Mouse (Mus musculus): ENCODE measurements around the gene Rsrc2. TPM values are rescaled to one million over a fixed set of nuclear protein-coding genes. Genes with fewer than 3 reads are reported as not detected.
"Not testable (repeated sequence)": the region's sequence is repeated elsewhere in the genome, so short reads cannot be mapped to it uniquely, and the experiment has no call there.

The Rsrc2 gene
- 117 and 123 TPM in 2 replicates for polyA plus RNA-seq (2015; fragmentation: Nextera tagmentation; extraction: Ambion mirVana)

DNA sequence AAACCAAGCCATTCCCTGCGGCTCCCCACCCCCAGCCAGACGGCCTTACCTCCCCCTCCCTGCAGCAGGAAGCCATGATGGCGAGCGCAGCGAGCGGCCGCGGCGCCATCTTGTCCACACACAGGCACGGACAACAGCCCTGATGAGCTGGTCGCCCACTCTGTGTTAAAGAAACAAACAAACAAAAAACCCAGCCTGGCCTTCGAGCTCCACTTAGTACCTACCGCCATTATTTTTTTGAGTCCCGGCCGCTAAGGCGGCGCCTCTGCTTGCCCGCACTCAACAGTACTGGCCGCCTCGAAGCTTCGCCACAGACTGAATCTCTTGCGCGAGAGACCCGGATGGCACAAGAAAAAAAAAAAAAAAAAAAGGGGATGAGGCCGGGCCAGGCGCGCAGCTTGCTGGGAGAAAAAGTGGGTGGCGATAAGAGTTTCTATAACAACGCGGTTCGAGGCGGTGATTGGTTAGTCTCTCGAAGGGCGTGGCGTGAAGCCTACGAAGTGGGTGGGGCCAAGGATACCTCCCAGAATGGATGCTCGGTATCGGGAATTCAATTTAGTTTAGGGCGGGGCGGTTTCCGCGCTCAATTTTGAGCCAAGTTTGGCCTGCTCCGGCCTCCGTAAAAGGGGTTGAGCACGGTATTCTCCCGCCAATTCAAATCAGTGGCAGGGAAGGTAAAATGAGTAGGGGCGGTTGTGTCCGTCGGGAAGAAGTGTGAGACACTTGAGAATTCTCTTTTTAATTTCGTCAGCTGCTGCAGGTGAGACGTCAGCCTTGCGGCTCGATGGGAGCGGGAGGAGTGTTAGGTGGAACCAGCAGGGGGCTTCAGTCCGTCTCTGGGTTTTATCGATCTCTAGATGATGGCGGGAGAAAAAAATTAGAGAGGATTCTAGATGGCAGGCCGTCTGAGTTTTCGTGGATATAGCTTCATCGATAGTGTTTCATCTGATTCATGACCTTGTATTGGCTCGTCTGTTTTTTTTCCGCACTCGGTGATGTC lies at the start of gene Rsrc2, which contains the start of gene Kntc1:
TSS of gene Rsrc2 (minus strand) at position 350 of the 1,000 bp plus-strand sequence.
TSS of gene Kntc1 (plus strand) at position 652 of the 1,000 bp plus-strand sequence.
- no peaks in the 10 kb centered on the region for H3K9me3 ChIP-seq (replicated peaks)
- H3K4me3 ChIP-seq (replicated peaks): peak within 1 kb of the TSS; percentile 73
- H3K9ac ChIP-seq (replicated peaks): peak within 1 kb of the TSS; percentile 79
- H3K27me3 ChIP-seq (replicated peaks): no peaks in the 10 kb centered on the region
- WGBS: under 1% methylated on average over 63 of the region's 63 CpGs
- H3K4me1 ChIP-seq: peaks cover 35% of the 10 kb centered on the region
- ATAC-seq (ENCODE audit: low FRiP score): peak; percentile 99
- H3K4me2 ChIP-seq: peak within 1 kb of the TSS; percentile 79
- H3K36me3 ChIP-seq: peaks cover 4% of the 10 kb centered on the region
- H3K27ac ChIP-seq (replicated peaks): peak within 1 kb of the TSS; percentile 99

DNA sequence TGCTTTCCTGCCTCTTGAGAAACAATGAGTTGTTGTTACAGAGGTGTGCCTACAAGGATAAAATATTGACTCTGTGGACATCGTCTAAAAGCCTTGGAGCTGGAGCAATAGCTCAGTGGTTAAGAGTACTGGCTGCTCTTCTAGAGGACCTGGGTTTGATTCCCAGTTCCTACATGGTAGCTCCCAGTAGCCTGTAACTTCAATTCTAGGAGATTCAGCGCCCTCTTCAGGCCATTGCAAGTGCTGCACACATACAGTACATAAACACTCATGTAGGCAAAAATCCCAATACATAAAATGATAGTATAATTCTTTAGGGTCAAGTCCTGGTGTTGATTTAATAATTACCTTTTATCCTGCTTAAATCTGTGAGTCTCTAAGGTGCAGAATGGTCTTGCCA lies 43.9 kb upstream of the Rsrc2 start:
- Histone ChIP-seq H3K27ac (replicated peaks) (no peak overlapping the region), H3K4me3 (replicated peaks) (no peak overlapping the region), H3K9me3 (replicated peaks) (no peaks in the 10 kb centered on the region), H3K4me1 (no peaks in the 10 kb centered on the region), H3K36me3 (no peaks in the 10 kb centered on the region), H3K4me2 (no peak overlapping the region), H3K9ac (replicated peaks) (no peak overlapping the region), H3K27me3 (replicated peaks) (no peaks in the 10 kb centered on the region)
- no peak for ATAC-seq (ENCODE audit: low FRiP score)
- WGBS: 89% methylated on average over 2 of the region's 2 CpGs

DNA sequence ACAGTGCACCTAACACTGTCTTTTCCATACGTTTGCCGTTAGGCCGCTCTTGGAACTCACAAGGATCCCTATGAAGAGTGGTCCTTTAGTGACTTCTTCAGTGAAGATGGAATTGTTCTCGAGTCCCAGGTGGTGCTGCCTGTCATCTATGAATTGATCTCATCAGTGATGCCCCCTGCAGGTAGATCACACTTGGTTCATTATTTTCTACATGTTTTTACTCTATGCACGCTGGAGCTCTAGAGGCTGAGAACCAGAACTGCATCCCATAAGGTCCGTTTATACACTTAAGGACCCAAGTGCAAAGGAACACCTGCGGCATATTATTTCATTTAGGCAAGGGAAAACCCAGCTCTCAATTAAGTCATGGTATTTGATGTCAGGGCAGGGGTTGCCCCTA lies 39.8 kb upstream of the Rsrc2 start:
- Histone ChIP-seq H3K36me3 (no peaks in the 10 kb centered on the region), H3K4me1 (no peaks in the 10 kb centered on the region), H3K9ac (replicated peaks) (no peak overlapping the region), H3K4me2 (no peak overlapping the region), H3K27ac (replicated peaks) (no peak overlapping the region), H3K4me3 (replicated peaks) (no peak overlapping the region), H3K9me3 (replicated peaks) (no peaks in the 10 kb centered on the region), H3K27me3 (replicated peaks) (no peaks in the 10 kb centered on the region)
- WGBS: 94% methylated on average over 7 of the region's 7 CpGs
- ATAC-seq (ENCODE audit: low FRiP score): no peak

DNA sequence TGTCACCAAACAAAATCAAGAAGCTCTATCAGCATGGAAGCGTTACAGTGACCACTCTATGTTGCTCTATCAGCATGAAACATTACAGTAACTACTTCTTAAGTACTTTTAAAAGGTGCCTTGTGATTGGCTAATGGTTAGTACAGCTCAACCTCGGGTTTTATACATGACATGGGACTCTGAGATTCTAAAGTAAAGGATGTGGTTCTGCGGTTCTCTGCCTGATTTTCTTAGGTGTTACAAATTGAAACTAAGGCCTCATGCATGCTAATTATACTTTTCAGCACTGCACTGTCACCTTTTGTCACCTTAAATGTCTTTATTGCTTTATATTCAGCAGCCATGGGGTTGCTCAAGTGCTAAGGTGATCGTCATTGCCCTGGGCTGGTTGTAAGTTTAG lies 32.6 kb upstream of the Rsrc2 start:
- H3K4me1 ChIP-seq: no peaks in the 10 kb centered on the region
- H3K4me3 ChIP-seq (replicated peaks): no peak overlapping the region
- no peak for ATAC-seq (ENCODE audit: low FRiP score)
- WGBS: 85% methylated on average over 4 of the region's 4 CpGs
- H3K9me3 ChIP-seq (replicated peaks): no peaks in the 10 kb centered on the region
- no peaks in the 10 kb centered on the region for H3K27me3 ChIP-seq (replicated peaks)
- H3K9ac ChIP-seq (replicated peaks): no peak overlapping the region
- H3K4me2 ChIP-seq: no peak overlapping the region
- no peak overlapping the region for H3K27ac ChIP-seq (replicated peaks)
- no peaks in the 10 kb centered on the region for H3K36me3 ChIP-seq

- Histone ChIP-seq H3K27ac (replicated peaks) (no peak overlapping the region), H3K4me1 (no peaks in the 10 kb centered on the region), H3K4me3 (replicated peaks) (no peak overlapping the region), H3K4me2 (no peak overlapping the region), H3K27me3 (replicated peaks) (no peaks in the 10 kb centered on the region), H3K9ac (replicated peaks) (no peak overlapping the region), H3K9me3 (replicated peaks) (no peaks in the 10 kb centered on the region), H3K36me3 (no peaks in the 10 kb centered on the region)
- ATAC-seq (ENCODE audit: low FRiP score): no peak
- WGBS: 93% methylated on average over 8 of the region's 8 CpGs
Measured at GRCm38 (mm10) chr5:123780716-123781115, 31.5 kb upstream of the Rsrc2 start.

GRCm38 (mm10) chr5:123773441-123773840 lies 24.2 kb upstream of the Rsrc2 start:
- 98% methylated on average over 9 of the region's 9 CpGs for WGBS
- no peak overlapping the region for H3K4me2 ChIP-seq
- H3K36me3 ChIP-seq: no peaks in the 10 kb centered on the region
- H3K27me3 ChIP-seq (replicated peaks): no peaks in the 10 kb centered on the region
- H3K9me3 ChIP-seq (replicated peaks): no peaks in the 10 kb centered on the region
- H3K4me1 ChIP-seq: no peaks in the 10 kb centered on the region
- ATAC-seq (ENCODE audit: low FRiP score): no peak
- no peak overlapping the region for H3K4me3 ChIP-seq (replicated peaks)
- H3K9ac ChIP-seq (replicated peaks): no peak overlapping the region
- no peak overlapping the region for H3K27ac ChIP-seq (replicated peaks)

DNA sequence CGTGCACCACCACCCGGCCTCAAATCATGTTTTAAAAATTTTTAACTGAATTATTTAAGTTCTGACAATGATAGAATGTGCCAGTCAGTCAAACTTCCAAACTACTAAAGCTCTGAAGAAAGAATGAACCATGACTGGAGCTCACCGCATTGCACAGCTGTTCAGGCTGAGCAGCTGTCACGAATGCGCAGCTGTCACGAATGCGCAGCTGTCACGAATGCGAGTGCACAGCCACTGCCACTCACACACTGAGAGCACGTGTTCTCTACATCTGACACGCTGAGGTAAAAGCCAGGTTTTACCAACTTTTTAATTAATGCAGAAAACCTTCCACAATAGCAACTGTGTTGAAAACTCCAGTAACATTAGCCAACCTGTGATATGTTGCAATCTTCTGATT lies 17.2 kb upstream of the Rsrc2 start:
- ATAC-seq (ENCODE audit: low FRiP score); H3K27ac ChIP-seq (replicated peaks); H3K4me3 ChIP-seq (replicated peaks); H3K4me2 ChIP-seq; H3K9ac ChIP-seq (replicated peaks); H3K9me3 ChIP-seq (replicated peaks); H3K36me3 ChIP-seq; H3K4me1 ChIP-seq; H3K27me3 ChIP-seq (replicated peaks): not testable (repeated sequence)
- whole genome bisulfite sequencing: 95% methylated on average over 11 of the region's 11 CpGs

GRCm38 (mm10) chr5:123765506-123765905 lies 16.3 kb upstream of the Rsrc2 start:
- Histone ChIP-seq H3K27me3 (replicated peaks) (no peaks in the 10 kb centered on the region), H3K36me3 (no peaks in the 10 kb centered on the region)
- WGBS: 95% methylated on average over 11 of the region's 11 CpGs

DNA sequence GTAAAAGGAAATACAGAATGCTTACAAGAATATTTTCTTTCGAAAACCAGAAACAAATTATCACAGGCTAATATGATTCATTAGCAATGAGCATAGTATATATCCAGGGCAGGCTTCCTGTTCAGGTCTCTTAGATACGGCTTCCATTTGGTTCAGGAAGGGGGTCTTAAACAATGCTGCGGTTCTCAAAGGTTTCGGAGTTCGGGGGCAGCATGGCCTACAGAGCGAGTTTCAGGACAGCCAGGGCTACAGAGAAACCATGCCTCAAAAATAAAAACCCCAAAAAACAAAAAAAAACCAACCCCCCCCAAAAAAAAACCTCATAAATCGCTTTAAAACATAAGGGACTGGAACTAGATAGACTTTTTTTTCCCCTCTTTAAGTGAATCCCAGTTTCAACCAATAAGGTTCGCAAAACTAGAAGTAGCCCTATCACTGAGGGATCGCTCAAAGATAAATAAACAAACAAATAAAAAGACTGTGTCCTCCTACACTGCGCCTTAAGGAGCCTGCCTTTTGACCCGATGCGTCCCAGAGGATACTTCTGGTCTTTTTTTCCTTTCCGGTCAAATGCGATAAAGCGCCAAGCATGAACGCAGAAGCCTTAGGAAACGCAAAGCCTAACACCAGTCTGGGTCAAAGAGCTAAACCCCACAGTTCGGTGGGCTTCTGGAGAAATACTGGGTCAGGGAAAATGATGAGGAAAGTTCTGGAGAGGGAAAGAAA lies 712 bp downstream of the Rsrc2 start:
- H3K9me3 ChIP-seq (replicated peaks): no peaks in the 10 kb centered on the region
- peak overlapping the region; percentile 77 for H3K4me2 ChIP-seq
- 0 out of 2 replicates have a peak, but pooled peaks have one; percentile 2 for ATAC-seq (ENCODE audit: low FRiP score)
- H3K36me3 ChIP-seq: peaks cover 13% of the 10 kb centered on the region
- H3K4me1 ChIP-seq: peaks cover 35% of the 10 kb centered on the region
- H3K27ac ChIP-seq (replicated peaks): peak overlapping the region; percentile 99
- WGBS: under 1% methylated on average over 18 of the region's 18 CpGs
- peak overlapping the region; percentile 73 for H3K4me3 ChIP-seq (replicated peaks)
- H3K27me3 ChIP-seq (replicated peaks): no peaks in the 10 kb centered on the region
- H3K9ac ChIP-seq (replicated peaks): peak overlapping the region; percentile 79

More at GRCm38 (mm10) chr5:123765506-123765905, 16.3 kb upstream of the Rsrc2 start:
- no peaks in the 10 kb centered on the region for H3K4me1 ChIP-seq
- H3K9me3 ChIP-seq (replicated peaks): no peaks in the 10 kb centered on the region
- H3K4me2 ChIP-seq: no peak overlapping the region
- H3K9ac ChIP-seq (replicated peaks): no peak overlapping the region
- ATAC-seq (ENCODE audit: low FRiP score): no peak
- no peak overlapping the region for H3K4me3 ChIP-seq (replicated peaks)
- no peak overlapping the region for H3K27ac ChIP-seq (replicated peaks)

- peak overlapping the region; percentile 73 for H3K4me3 ChIP-seq (replicated peaks)
- H3K27ac ChIP-seq (replicated peaks): no peak overlapping the region
- H3K9ac ChIP-seq (replicated peaks): peak overlapping the region; percentile 45
- H3K4me2 ChIP-seq: peak overlapping the region; percentile 77
- peaks cover 35% of the 10 kb centered on the region for H3K4me1 ChIP-seq
- no peaks in the 10 kb centered on the region for H3K9me3 ChIP-seq (replicated peaks)
- no peak for ATAC-seq (ENCODE audit: low FRiP score)
- 27% methylated on average over 7 of the region's 7 CpGs for WGBS
- no peaks in the 10 kb centered on the region for H3K27me3 ChIP-seq (replicated peaks)
- peaks cover 20% of the 10 kb centered on the region for H3K36me3 ChIP-seq
Measured at GRCm38 (mm10) chr5:123747604-123748003, 1.6 kb downstream of the Rsrc2 start.

DNA sequence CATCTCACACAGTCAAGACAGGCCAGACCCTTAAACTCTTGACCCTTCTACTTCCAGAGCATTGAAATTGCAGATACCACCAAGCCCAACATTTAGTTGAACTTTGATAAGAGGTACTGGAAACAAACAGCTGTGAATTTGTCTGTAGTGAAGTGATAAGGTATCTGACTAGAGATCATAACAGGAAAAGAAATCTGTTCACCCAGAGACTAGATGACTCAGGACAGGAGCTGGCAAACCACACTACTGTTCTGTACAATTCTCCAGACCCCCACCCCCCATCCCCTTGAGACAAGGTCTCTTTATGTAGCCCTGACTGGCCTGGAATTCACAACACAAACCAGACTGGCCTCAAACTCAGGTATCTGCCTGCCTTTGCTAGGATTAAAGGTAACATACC lies 3.0 kb downstream of the Rsrc2 start:
- no peak overlapping the region for H3K27ac ChIP-seq (replicated peaks)
- peaks cover 35% of the 10 kb centered on the region for H3K4me1 ChIP-seq
- no peaks in the 10 kb centered on the region for H3K27me3 ChIP-seq (replicated peaks)
- H3K36me3 ChIP-seq: peaks cover 26% of the 10 kb centered on the region
- peak overlapping the region; percentile 77 for H3K4me2 ChIP-seq
- no peak overlapping the region; the same call in 1 of the 2 replicates for H3K4me3 ChIP-seq (replicated peaks)
- no peaks in the 10 kb centered on the region for H3K9me3 ChIP-seq (replicated peaks)
- no peak overlapping the region for H3K9ac ChIP-seq (replicated peaks)
- ATAC-seq (ENCODE audit: low FRiP score): no peak

Measured in neural tube, embryonic 15.5 days (tissue).